Mouse (Mus musculus) CH12.LX (cell line): ENCODE results near the gene Elovl7. TPM values are rescaled to one million over a fixed set of nuclear protein-coding genes. Genes with fewer than 3 reads are reported as not detected.

ENCODE experiments used
- DNase-seq: peaks from one replicate; pipeline ENCODE4 v3.0.0-alpha.2; 2013; ENCODE audit errors: extremely low read depth
- H3K27ac ChIP-seq: 2 replicates; pipeline ENCODE4 v1.5.1; 2012; ENCODE audit warnings: low read depth, mild to moderate bottlenecking, control low read depth, moderate library complexity; ENCODE audit not compliant: insufficient read depth
- H3K27me3 ChIP-seq: replicated peaks from 2 replicates; pipeline ENCODE3; 2012; ENCODE audit warnings: inconsistent platforms
- H3K36me3 ChIP-seq, 2 experiments: replicated peaks in 1 of 2; 2 replicates each; pipeline versions ENCODE3 to v1.6.1; 2012; ENCODE audit warnings: inconsistent platforms in 1 of 2, low read length in 1 of 2, mild to moderate bottlenecking in 1 of 2, mixed read lengths in 1 of 2, moderate library complexity in 1 of 2; ENCODE audit not compliant: control insufficient read depth in 1 of 2, insufficient read depth in 1 of 2
- H3K4me1 ChIP-seq, 2 experiments: 2 replicates each; pipeline ENCODE4 v1.6.1; 2012; ENCODE audit warnings: inconsistent platforms in 1 of 2, moderate library complexity in 1 of 2; ENCODE audit not compliant: insufficient read depth in 2 of 2, control insufficient read depth in 1 of 2
- H3K4me2 ChIP-seq: 2 replicates; pipeline ENCODE4 v1.6.1; 2012; ENCODE audit warnings: low read depth, mild to moderate bottlenecking, control low read depth; ENCODE audit not compliant: poor library complexity, insufficient read depth, severe bottlenecking
- H3K4me3 ChIP-seq, 3 experiments: fragments of 150-350 bp in 1 of 3; sonication (generic) in 1 of 3; replicated peaks in 1 of 3; 2 replicates each; pipeline versions ENCODE3 to v1.5.1; 2011 to 2012; ENCODE audit warnings: low read depth in 2 of 3, low read length in 2 of 3, mild to moderate bottlenecking in 2 of 3, moderate library complexity in 2 of 3, control low read depth in 1 of 3, improper control_type of control experiment in 1 of 3, inconsistent platforms in 1 of 3, mixed read lengths in 1 of 3; ENCODE audit not compliant: poor library complexity in 1 of 3
- H3K79me2 ChIP-seq: replicated peaks from 2 replicates; pipeline ENCODE4 v1.6.1; 2012; ENCODE audit warnings: mild to moderate bottlenecking, moderate library complexity; ENCODE audit not compliant: control insufficient read depth, poor library complexity, insufficient read depth, severe bottlenecking; ENCODE audit errors: extremely low read depth
- H3K9ac ChIP-seq: 2 replicates; pipeline ENCODE4 v1.6.1; 2012; ENCODE audit warnings: low read depth, mild to moderate bottlenecking, control low read depth, moderate library complexity; ENCODE audit not compliant: insufficient read depth
- H3K9me3 ChIP-seq: replicated peaks from 2 replicates; pipeline ENCODE3; 2012; ENCODE audit warnings: low read length, inconsistent platforms, mixed read lengths
- BHLHE40 ChIP-seq: IDR thresholded peaks from 2 replicates; pipeline ENCODE4 v1.6.1; 2011; ENCODE audit warnings: mild to moderate bottlenecking, low read depth, low read length, improper control_type of control experiment
- CHD1 ChIP-seq: IDR thresholded peaks from 2 replicates; pipeline ENCODE4 v1.6.1; 2012; ENCODE audit warnings: low read depth, low read length, improper control_type of control experiment, inconsistent platforms
- CHD2 ChIP-seq: IDR thresholded peaks from 2 replicates; pipeline ENCODE4 v1.6.1; 2011; ENCODE audit warnings: low read length, improper control_type of control experiment
- CTCF ChIP-seq, 2 experiments: IDR thresholded peaks in 1 of 2; conservative IDR thresholded peaks in 1 of 2; 2 replicates each; pipeline ENCODE4 v1.5.1; 2011 to 2012; ENCODE audit warnings: low read depth in 2 of 2, low read length in 2 of 2, improper control_type of control experiment in 1 of 2, inconsistent platforms in 1 of 2, mild to moderate bottlenecking in 1 of 2, moderate library complexity in 1 of 2
- E2F4 ChIP-seq: IDR thresholded peaks from 2 replicates; pipeline ENCODE4 v1.6.1; 2011; ENCODE audit warnings: low read depth, low read length, improper control_type of control experiment; ENCODE audit not compliant: insufficient replicate concordance
- EP300 ChIP-seq: IDR thresholded peaks from 2 replicates; pipeline ENCODE4 v1.6.1; 2011; ENCODE audit warnings: low read length, improper control_type of control experiment
- ETS1 ChIP-seq: conservative IDR thresholded peaks from 2 replicates; pipeline ENCODE4 v1.6.1; 2012; ENCODE audit warnings: low read depth, mild to moderate bottlenecking, inconsistent platforms, low read length, improper control_type of control experiment, moderate library complexity
- HCFC1 ChIP-seq: IDR thresholded peaks from 2 replicates; pipeline ENCODE4 v1.6.1; 2012; ENCODE audit warnings: low read depth, mild to moderate bottlenecking, inconsistent platforms, low read length, improper control_type of control experiment
- IRF4 ChIP-seq: IDR thresholded peaks from 2 replicates; pipeline ENCODE4 v1.6.1; 2014; ENCODE audit warnings: low read depth, mild to moderate bottlenecking, inconsistent platforms, low read length, improper control_type of control experiment
- JUND ChIP-seq: conservative IDR thresholded peaks from 2 replicates; pipeline ENCODE4 v1.6.1; 2011; ENCODE audit warnings: low read depth, low read length, improper control_type of control experiment
- KAT2A ChIP-seq: IDR thresholded peaks from 2 replicates; pipeline ENCODE4 v1.6.1; 2012; ENCODE audit warnings: low read length, improper control_type of control experiment, inconsistent platforms; ENCODE audit not compliant: insufficient replicate concordance
- MAZ ChIP-seq: IDR thresholded peaks from 2 replicates; pipeline ENCODE4 v1.6.1; 2012; ENCODE audit warnings: low read depth, mild to moderate bottlenecking, inconsistent platforms, low read length, improper control_type of control experiment, moderate library complexity
- MEF2A ChIP-seq: IDR thresholded peaks from 2 replicates; pipeline ENCODE4 v1.6.1; 2014; ENCODE audit warnings: low read depth, mild to moderate bottlenecking, inconsistent platforms, low read length, improper control_type of control experiment, borderline replicate concordance
- MXI1 ChIP-seq: IDR thresholded peaks from 2 replicates; pipeline ENCODE4 v1.6.1; 2011; ENCODE audit warnings: mild to moderate bottlenecking, low read depth, low read length, improper control_type of control experiment
- NELFE ChIP-seq: IDR thresholded peaks from 2 replicates; pipeline ENCODE4 v1.6.1; 2011; ENCODE audit warnings: low read depth, low read length, improper control_type of control experiment
- POLR2AphosphoS2 ChIP-seq: IDR thresholded peaks from 2 replicates; pipeline ENCODE4 v1.6.1; 2011; ENCODE audit warnings: low read depth, low read length, improper control_type of control experiment
- RAD21 ChIP-seq: IDR thresholded peaks from 2 replicates; pipeline ENCODE4 v1.6.1; 2011; ENCODE audit warnings: low read depth, mild to moderate bottlenecking, low read length, improper control_type of control experiment, moderate library complexity
- SIN3A ChIP-seq: IDR thresholded peaks from 2 replicates; pipeline ENCODE4 v1.6.1; 2012; ENCODE audit warnings: low read length, improper control_type of control experiment, inconsistent platforms
- TBP ChIP-seq: conservative IDR thresholded peaks from 2 replicates; pipeline ENCODE4 v1.6.1; 2011; ENCODE audit warnings: low read depth, low read length, improper control_type of control experiment
- UBTF ChIP-seq: IDR thresholded peaks from 2 replicates; pipeline ENCODE4 v1.6.1; 2012; ENCODE audit warnings: low read depth, mild to moderate bottlenecking, inconsistent platforms, low read length, improper control_type of control experiment, moderate library complexity
- USF1 ChIP-seq: IDR thresholded peaks from 2 replicates; pipeline ENCODE4 v1.6.1; 2014; ENCODE audit warnings: low read depth, mild to moderate bottlenecking, inconsistent platforms, low read length, improper control_type of control experiment
- USF2 ChIP-seq: conservative IDR thresholded peaks from 2 replicates; pipeline ENCODE4 v1.6.1; 2011; ENCODE audit warnings: low read depth, low read length, improper control_type of control experiment
- ZC3H11A ChIP-seq: IDR thresholded peaks from 2 replicates; pipeline ENCODE4 v1.6.1; 2012; ENCODE audit warnings: low read depth, mild to moderate bottlenecking, inconsistent platforms, low read length, improper control_type of control experiment
- ZMIZ1 ChIP-seq: IDR thresholded peaks from 2 replicates; pipeline ENCODE4 v1.6.1; 2012; ENCODE audit warnings: low read depth, mild to moderate bottlenecking, inconsistent platforms, low read length, improper control_type of control experiment
- ZNF384 ChIP-seq: IDR thresholded peaks from 2 replicates; pipeline ENCODE4 v1.6.1; 2012; ENCODE audit warnings: low read depth, low read length, improper control_type of control experiment, inconsistent platforms
- dilution Hi-C: fragments of 300-500 bp; cut with MboI; formaldehyde crosslinking; loops from 2 replicates; pipeline ENCODE4 v1.14.3; 2020; ENCODE audit warnings: low sequenced_read_pairs; ENCODE audit not compliant: extremely low pct_unique_long_range_greater_than_20kb, extremely low pct_ligation_motif_present
- in situ Hi-C: fragments of 300-500 bp; cut with MboI; formaldehyde crosslinking; loops from 3 replicates; pipeline ENCODE4 v1.14.3; 2019; ENCODE audit warnings: low sequenced_read_pairs, low pct_ligation_motif_present, low pct_unique_long_range_greater_than_20kb, mixed read lengths
- polyA plus RNA-seq: library from polyadenylated mRNA; unstranded; fragments of >175 nt; gene quantifications from 2 replicates; pipeline ENCODE4 v1.2.1, GENCODE M21; 2012; ENCODE audit warnings: low read depth; ENCODE audit not compliant: insufficient read length
- total RNA-seq, 2 experiments: library from RNA; depleted of rRNA; stranded (reverse); fragments of 300-350 nt in 1 of 2; fragments of >200 nt in 1 of 2; gene quantifications; 2 replicates each; pipeline ENCODE4 v1.2.3; 2012 to 2014

Gene Elovl7
- total and polyA plus RNA-seq, 3 experiments, result 5.3 to 11.9 (median 8.3) TPM

DNA sequence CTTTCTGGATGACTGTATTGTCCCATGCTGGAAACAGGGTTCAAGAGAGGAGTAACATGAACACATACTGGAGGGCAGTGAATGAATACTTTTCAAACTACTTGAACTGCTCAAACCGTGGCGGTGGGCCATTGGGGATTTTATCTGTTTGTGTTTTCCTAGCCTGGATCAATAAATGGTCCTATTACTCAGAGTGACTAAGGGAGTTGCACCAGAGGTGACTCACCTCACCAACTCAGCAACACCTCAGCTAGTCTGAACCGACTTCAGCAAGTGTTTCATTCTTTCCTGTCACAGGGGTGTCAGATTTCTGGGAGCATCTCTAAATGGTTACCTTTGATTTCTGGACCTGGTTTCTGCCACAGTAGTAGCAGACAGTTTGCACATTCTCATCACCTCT is 15.0 kb downstream of the Elovl7 start:
- Histone ChIP-seq H3K36me3 (no peaks in the 10 kb centered on the region), H3K4me1 (peaks cover 0 to 10% of the 10 kb centered on the region in 2 experiments; a peak in 1 of 4 replicates)
- dilution Hi-C loops, result no loop called here

DNA sequence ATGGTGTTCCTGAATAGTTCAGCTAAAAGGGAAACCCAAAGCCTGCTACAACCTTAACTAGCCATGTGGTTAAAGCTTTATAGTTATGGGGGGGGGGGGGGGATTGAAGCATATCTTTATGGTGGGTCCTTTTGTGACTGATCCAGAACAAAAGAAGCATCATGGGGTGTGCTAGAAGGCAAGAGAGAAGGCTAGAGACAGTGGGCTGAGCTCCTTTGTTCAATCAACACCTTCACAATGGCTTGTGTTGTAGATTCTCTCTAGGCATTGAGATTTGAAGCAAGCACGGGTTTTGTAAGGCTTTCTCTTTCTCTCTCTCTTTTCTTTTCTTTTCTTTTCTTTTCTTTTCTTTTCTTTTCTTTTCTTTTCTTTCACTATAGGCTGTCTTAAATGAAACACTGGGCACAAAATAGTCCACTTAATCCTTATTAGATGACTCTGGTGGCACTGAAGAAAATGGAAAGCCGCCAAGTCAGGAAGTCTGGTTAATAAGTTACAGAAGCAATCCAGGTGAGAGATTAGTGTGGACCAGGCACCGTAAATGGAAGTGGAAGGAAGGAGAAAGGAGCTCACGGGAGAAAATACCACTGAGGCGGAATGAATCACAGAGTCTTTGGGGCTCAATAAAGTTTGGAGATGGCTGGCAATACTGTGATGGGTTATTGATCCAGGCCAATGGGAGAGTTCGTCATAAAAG is 15.6 kb downstream of the Elovl7 start:
- no peak overlapping the region for H3K4me2 ChIP-seq
- H3K4me3 ChIP-seq, result no peak overlapping the region
- no peak overlapping the region for H3K27ac ChIP-seq
- H3K4me1 ChIP-seq, result peaks cover 0 to 10% of the 10 kb centered on the region in 2 experiments; a peak in 1 of 4 replicates
- dilution Hi-C loops, result no loop called here
- in situ Hi-C loops, result no loop called here
- H3K36me3 ChIP-seq, result no peaks in the 10 kb centered on the region
- no peaks in the 10 kb centered on the region for H3K27me3 ChIP-seq
- no peaks in the 10 kb centered on the region for H3K79me2 ChIP-seq
- no peaks in the 10 kb centered on the region for H3K9me3 ChIP-seq
- DNase-seq, result no peak
- H3K9ac ChIP-seq, result no peak overlapping the region
- TF ChIP-seq CTCF (conservative IDR thresholded peaks at IDR 0.05 in 1 of 2, IDR thresholded peaks at IDR 0.05 in 1 of 2; ENCODE audit: low read depth in 2 of 2, low read length in 2 of 2) (no peak), KAT2A (no peak), JUND (no peak), BHLHE40 (no peak), POLR2AphosphoS2 (no peak), MEF2A (no peak), USF1 (no peak), ZMIZ1 (no peak), CHD1 (no peak), NELFE (no peak), IRF4 (no peak), RAD21 (no peak), ZNF384 (no peak), MAZ (no peak), SIN3A (no peak)

More for the DNA sequence above, 15.0 kb downstream of the Elovl7 start:
- Histone ChIP-seq H3K9ac (no peak overlapping the region), H3K4me2 (no peak overlapping the region), H3K27me3 (no peaks in the 10 kb centered on the region), H3K4me3 (no peak overlapping the region), H3K79me2 (no peaks in the 10 kb centered on the region), H3K27ac (no peak overlapping the region), H3K9me3 (no peaks in the 10 kb centered on the region)
- DNase-seq, result no peak
- TF ChIP-seq MXI1 (no peak), ETS1 (no peak), KAT2A (no peak), ZNF384 (no peak), HCFC1 (no peak), CHD1 (no peak), TBP (no peak), USF2 (no peak), ZC3H11A (no peak), JUND (no peak), IRF4 (no peak), CHD2 (no peak), SIN3A (no peak), E2F4 (no peak), EP300 (no peak), RAD21 (no peak), NELFE (no peak), UBTF (no peak)
- in situ Hi-C loops, result no loop called here
